Mouse (Mus musculus) midbrain, embryonic 10.5 days (tissue): ENCODE measurements around the gene Sh3kbp1. TPM values are rescaled to one million over a fixed set of nuclear protein-coding genes. Genes with fewer than 3 reads are reported as not detected.

ENCODE experiments used
- DNase-seq: peaks from one replicate; pipeline ENCODE4 v3.0.0-alpha.2; 2017; ENCODE audit warnings: low spot score
- H3K27ac ChIP-seq: fragments of 300-500 bp; sonication (generic); replicated peaks from 2 replicates; pipeline ENCODE4 v1.5.1; 2016; ENCODE audit warnings: mild to moderate bottlenecking
- H3K27me3 ChIP-seq: fragments of 300-500 bp; sonication (generic); 2 replicates; pipeline ENCODE4 v1.6.1; 2016; ENCODE audit warnings: low read depth, mild to moderate bottlenecking; ENCODE audit not compliant: poor library complexity, severe bottlenecking
- H3K36me3 ChIP-seq: fragments of 300-500 bp; sonication (generic); 2 replicates; pipeline ENCODE4 v1.6.1; 2016; ENCODE audit warnings: mild to moderate bottlenecking, moderate library complexity
- H3K4me1 ChIP-seq: fragments of 300-500 bp; sonication (generic); 2 replicates; pipeline ENCODE4 v1.6.1; 2016
- H3K4me3 ChIP-seq: fragments of 300-500 bp; sonication (generic); 2 replicates; pipeline ENCODE4 v1.5.1; 2016; ENCODE audit warnings: mild to moderate bottlenecking, moderate library complexity
- H3K9me3 ChIP-seq: fragments of 300-500 bp; sonication (generic); replicated peaks from 2 replicates; pipeline ENCODE4 v1.6.1; 2016; ENCODE audit warnings: mild to moderate bottlenecking
- WGBS: fragments of 180-500 bp; shearing (Covaris S2); methylation state at CpG from one replicate; pipeline ENCODE4 v1.1.7; 2016; 5-methylcytosine and 5-hydroxymethylcytosine counted together
- polyA plus RNA-seq: library from polyadenylated mRNA; unstranded; fragments of >200 nt; fragmentation: Nextera tagmentation; extraction: Ambion mirVana; gene quantifications from 2 replicates; pipeline ENCODE4 v1.2.1, GENCODE M21; 2016

The Sh3kbp1 gene
- polyA plus RNA-seq, 1 experiment from 2014 or later = 21.1 TPM

- DNase-seq = no peak
- Histone ChIP-seq H3K36me3 (no peaks in the 10 kb centered on the region), H3K9me3 (no peaks in the 10 kb centered on the region), H3K27ac (no peak overlapping the region), H3K4me3 (no peak overlapping the region), H3K4me1 (peaks cover 5% of the 10 kb centered on the region), H3K27me3 (peaks cover 85% of the 10 kb centered on the region)
- WGBS = 93% methylated on average over 3 of the region's 3 CpGs
Observed at GRCm38 (mm10) chrX:159645314-159645713, 18.2 kb downstream of the Sh3kbp1 start.

- Histone ChIP-seq H3K36me3 (no peaks in the 10 kb centered on the region), H3K27ac (no peak overlapping the region), H3K4me1 (peaks cover 10% of the 10 kb centered on the region), H3K27me3 (peaks cover 84% of the 10 kb centered on the region), H3K4me3 (no peak overlapping the region), H3K9me3 (no peaks in the 10 kb centered on the region)
- DNase-seq = no peak
- WGBS = 86% methylated on average over 5 of the region's 5 CpGs
Observed at GRCm38 (mm10) chrX:159647564-159647963, 20.5 kb downstream of the Sh3kbp1 start.

- no peak overlapping the region for H3K4me3 ChIP-seq
- DNase-seq = no peak
- no peaks in the 10 kb centered on the region for H3K9me3 ChIP-seq
- no peak overlapping the region for H3K27ac ChIP-seq
- 88% methylated on average over 3 of the region's 3 CpGs for WGBS
- H3K27me3 ChIP-seq = peaks cover 80% of the 10 kb centered on the region
- no peaks in the 10 kb centered on the region for H3K36me3 ChIP-seq
- peaks cover 10% of the 10 kb centered on the region for H3K4me1 ChIP-seq
Observed at GRCm38 (mm10) chrX:159648598-159648997, 21.5 kb downstream of the Sh3kbp1 start.

GRCm38 (mm10) chrX:159650130-159650678, 23.1 kb downstream of the Sh3kbp1 start:
- H3K27me3 ChIP-seq = peaks cover 82% of the 10 kb centered on the region

GRCm38 (mm10) chrX:159650727-159651126, 23.7 kb downstream of the Sh3kbp1 start:
- H3K27me3 ChIP-seq = peaks cover 82% of the 10 kb centered on the region

More at GRCm38 (mm10) chrX:159650130-159650678, 23.1 kb downstream of the Sh3kbp1 start:
- no peaks in the 10 kb centered on the region for H3K9me3 ChIP-seq
- H3K36me3 ChIP-seq = no peaks in the 10 kb centered on the region
- peaks cover 10% of the 10 kb centered on the region for H3K4me1 ChIP-seq
- H3K4me3 ChIP-seq = no peak overlapping the region
- WGBS = 59% methylated on average over 11 of the region's 11 CpGs
- no peak for DNase-seq
- H3K27ac ChIP-seq = no peak overlapping the region

GRCm38 (mm10) chrX:159671388-159671787, 44.3 kb downstream of the Sh3kbp1 start:
- H3K9me3 ChIP-seq = no peaks in the 10 kb centered on the region
- H3K4me1 ChIP-seq = 0 out of 2 replicates have a peak, but pooled peaks cover 3% of the 10 kb centered on the region
- 83% methylated on average over 7 of the region's 7 CpGs for WGBS
- DNase-seq = no peak
- H3K36me3 ChIP-seq = no peaks in the 10 kb centered on the region
- no peak overlapping the region for H3K27ac ChIP-seq
- H3K4me3 ChIP-seq = no peak overlapping the region
- peaks cover 51% of the 10 kb centered on the region for H3K27me3 ChIP-seq

More at GRCm38 (mm10) chrX:159650727-159651126, 23.7 kb downstream of the Sh3kbp1 start:
- H3K9me3 ChIP-seq = no peaks in the 10 kb centered on the region
- no peak overlapping the region for H3K27ac ChIP-seq
- no peak for DNase-seq
- 80% methylated on average over 6 of the region's 6 CpGs for WGBS
- no peak overlapping the region for H3K4me3 ChIP-seq
- H3K36me3 ChIP-seq = no peaks in the 10 kb centered on the region
- H3K4me1 ChIP-seq = peaks cover 10% of the 10 kb centered on the region

- 0 out of 2 replicates have a peak, but pooled peaks cover 4% of the 10 kb centered on the region for H3K4me1 ChIP-seq
- no peak for DNase-seq
- peaks cover 62% of the 10 kb centered on the region for H3K27me3 ChIP-seq
- H3K36me3 ChIP-seq = no peaks in the 10 kb centered on the region
- no peaks in the 10 kb centered on the region for H3K9me3 ChIP-seq
- no peak overlapping the region for H3K4me3 ChIP-seq
- 59% methylated on average over 2 of the region's 2 CpGs for WGBS
- no peak overlapping the region for H3K27ac ChIP-seq
Observed at GRCm38 (mm10) chrX:159672466-159672865, 45.4 kb downstream of the Sh3kbp1 start.

- no peak for DNase-seq
- Histone ChIP-seq H3K4me1 (0 out of 2 replicates have a peak, but pooled peaks cover 4% of the 10 kb centered on the region), H3K36me3 (no peaks in the 10 kb centered on the region), H3K4me3 (no peak overlapping the region), H3K27me3 (peaks cover 95% of the 10 kb centered on the region), H3K9me3 (no peaks in the 10 kb centered on the region), H3K27ac (no peak overlapping the region)
- WGBS = 33% methylated on average over 2 of the region's 2 CpGs
Observed at GRCm38 (mm10) chrX:159676242-159676641, 49.2 kb downstream of the Sh3kbp1 start.

- 73% methylated on average over 4 of the region's 4 CpGs for WGBS
- H3K27me3 ChIP-seq = peaks cover 95% of the 10 kb centered on the region
- DNase-seq = no peak
Observed at GRCm38 (mm10) chrX:159677585-159678319, 50.7 kb downstream of the Sh3kbp1 start.

GRCm38 (mm10) chrX:159678320-159678835, 51.3 kb downstream of the Sh3kbp1 start:
- whole genome bisulfite sequencing = 92% methylated on average over 5 of the region's 5 CpGs
- H3K36me3 ChIP-seq = no peaks in the 10 kb centered on the region
- H3K27ac ChIP-seq = no peak overlapping the region
- 0 out of 2 replicates have a peak, but pooled peaks cover 4% of the 10 kb centered on the region for H3K4me1 ChIP-seq
- DNase-seq = no peak
- no peak overlapping the region for H3K4me3 ChIP-seq
- peaks cover 99% of the 10 kb centered on the region for H3K27me3 ChIP-seq
- H3K9me3 ChIP-seq = no peaks in the 10 kb centered on the region

More at GRCm38 (mm10) chrX:159677585-159678319, 50.7 kb downstream of the Sh3kbp1 start:
- Histone ChIP-seq H3K4me3 (no peak overlapping the region), H3K9me3 (no peaks in the 10 kb centered on the region), H3K36me3 (no peaks in the 10 kb centered on the region), H3K27ac (no peak overlapping the region), H3K4me1 (0 out of 2 replicates have a peak, but pooled peaks cover 4% of the 10 kb centered on the region)

GRCm38 (mm10) chrX:159685521-159685920, 58.4 kb downstream of the Sh3kbp1 start:
- no peaks in the 10 kb centered on the region for H3K36me3 ChIP-seq
- no peak for DNase-seq
- no peaks in the 10 kb centered on the region for H3K9me3 ChIP-seq
- no peak overlapping the region for H3K4me3 ChIP-seq
- H3K27me3 ChIP-seq = peaks cover 98% of the 10 kb centered on the region
- WGBS = 63% methylated on average over 1 of the region's 1 CpGs
- no peak overlapping the region for H3K27ac ChIP-seq
- no peaks in the 10 kb centered on the region for H3K4me1 ChIP-seq

GRCm38 (mm10) chrX:159686850-159687249, 59.8 kb downstream of the Sh3kbp1 start:
- 82% methylated on average over 4 of the region's 4 CpGs for WGBS
- H3K27me3 ChIP-seq = peaks cover 91% of the 10 kb centered on the region
- no peaks in the 10 kb centered on the region for H3K9me3 ChIP-seq
- DNase-seq = no peak
- no peak overlapping the region for H3K4me3 ChIP-seq
- H3K36me3 ChIP-seq = no peaks in the 10 kb centered on the region
- no peak overlapping the region for H3K27ac ChIP-seq
- H3K4me1 ChIP-seq = no peaks in the 10 kb centered on the region

- peaks cover 88% of the 10 kb centered on the region for H3K27me3 ChIP-seq
- no peaks in the 10 kb centered on the region for H3K4me1 ChIP-seq
- WGBS = 97% methylated on average over 5 of the region's 5 CpGs
- no peaks in the 10 kb centered on the region for H3K9me3 ChIP-seq
- DNase-seq = no peak
- no peak overlapping the region for H3K4me3 ChIP-seq
- H3K36me3 ChIP-seq = no peaks in the 10 kb centered on the region
- no peak overlapping the region for H3K27ac ChIP-seq
Observed at GRCm38 (mm10) chrX:159688698-159689097, 61.6 kb downstream of the Sh3kbp1 start.
